ENCODE assay signal across 22 mouse cellular contexts in the genomic region with DNA sequence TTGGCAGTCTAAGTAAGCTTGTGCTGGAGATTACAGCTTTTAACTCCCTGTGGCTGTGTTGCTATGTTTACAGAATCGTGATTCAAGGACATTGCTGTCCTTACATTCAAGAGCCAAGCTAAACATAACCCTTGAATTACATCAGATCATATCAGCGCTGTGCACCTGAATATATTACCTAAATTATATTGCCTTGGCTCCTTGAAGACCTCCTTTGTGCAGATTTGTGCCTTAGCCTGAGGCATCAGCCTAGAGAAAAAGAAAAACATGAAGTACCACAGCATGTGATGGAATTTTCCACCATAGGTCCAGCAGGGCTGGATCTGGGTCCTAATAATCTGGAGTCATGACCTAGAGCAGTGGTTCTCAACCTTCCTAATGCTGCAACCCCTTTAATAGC.
A peak's percentile ranks its signal among the peaks of the same experiment; 100 is the strongest.
DNase-seq lines count a peak whose midpoint lies in the region; ATAC-seq and TF ChIP-seq lines count a peak whose summit lies in the region.
"Had no signal": no experiment of that assay in that cellular context is flagged by ENCODE, and none has a peak within 500 bp of the region (broad histone marks: within the 10 kb centered on the region; RNA-seq: fewer than 3 reads in every experiment).

No protein-coding gene starts in this region.

- no peak overlapping the region for H3K4me3 ChIP-seq in kidney, adult 2 months (ENCODE audit: insufficient read depth, low read depth, low read length)
- no peak overlapping the region for H3K4me3 ChIP-seq in kidney, embryonic 16.5 days (ENCODE audit: low read length)
- H3K4me3 ChIP-seq: embryonic facial prominence, embryonic 13.5 days; embryonic facial prominence, embryonic 15.5 days; erythroblast, embryonic 14.5 days; forebrain, embryonic 10.5 days; forebrain, embryonic 12.5 days had no signal

- peak; percentile 59 for DNase-seq in kidney, adult 2 months
- peak; percentile 42 for DNase-seq in kidney, adult 9 months
- no peak for DNase-seq in kidney, adult 18-20 months
- peak; percentile 7 for DNase-seq in kidney, postnatal 14 days
- no peak for DNase-seq in kidney, postnatal 10 days
- DNase-seq: adrenal gland, adult 2 months; adrenal gland, postnatal 10 days; adrenal gland, postnatal 25 days; cerebellum, adult 11 months; cerebellum, adult 18-20 months; cerebellum, adult 8-10 months; cerebellum, adult 9-11 months; cerebellum, postnatal 14 days; cerebellum, postnatal 36 days; embryo, embryonic 11 days had no signal

- TF ChIP-seq POLR2A in kidney, adult 2 months (IDR thresholded peaks at IDR 0.05; ENCODE audit: low read depth, low read length), result no peak

- ATAC-seq in kidney, embryonic 16.5 days (ENCODE audit: low FRiP score, low TSS enrichment), result no peak
- ATAC-seq: forebrain, embryonic 14.5 days had no signal

- H3K27ac ChIP-seq in kidney, adult 2 months (ENCODE audit: insufficient read depth, low read depth, low read length), result peak overlapping the region; percentile 55; the same call in 1 of the 2 replicates
- H3K27ac ChIP-seq in kidney, embryonic 16.5 days (ENCODE audit: low read length), result no peak overlapping the region
- H3K27ac ChIP-seq: embryonic facial prominence, embryonic 13.5 days; embryonic facial prominence, embryonic 15.5 days; forebrain, embryonic 10.5 days; forebrain, embryonic 12.5 days had no signal

- no peaks in the 10 kb centered on the region for H3K9me3 ChIP-seq in kidney, embryonic 16.5 days (ENCODE audit: low read length)
- H3K9me3 ChIP-seq: embryonic facial prominence, embryonic 13.5 days; embryonic facial prominence, embryonic 15.5 days; forebrain, embryonic 10.5 days; forebrain, embryonic 12.5 days had no signal

- no peak overlapping the region for H3K9ac ChIP-seq in kidney, embryonic 16.5 days (replicated peaks; ENCODE audit: low read length)
- H3K9ac ChIP-seq: embryonic facial prominence, embryonic 13.5 days; embryonic facial prominence, embryonic 15.5 days; forebrain, embryonic 12.5 days had no signal

- 72% methylated on average over 2 of the region's 2 CpGs for WGBS in kidney, adult 2 months
- WGBS in kidney, embryonic 16.5 days, result 51% methylated on average over 2 of the region's 2 CpGs

- H3K27me3 ChIP-seq in kidney, adult 2 months (replicated peaks; ENCODE audit: control insufficient read depth, insufficient read depth, low read length), result no peaks in the 10 kb centered on the region
- H3K27me3 ChIP-seq in kidney, embryonic 16.5 days (ENCODE audit: insufficient read depth, low read length), result no peaks in the 10 kb centered on the region
- H3K27me3 ChIP-seq: embryonic facial prominence, embryonic 13.5 days; embryonic facial prominence, embryonic 15.5 days; forebrain, embryonic 12.5 days had no signal

- no peaks in the 10 kb centered on the region for H3K4me1 ChIP-seq in kidney, adult 2 months (ENCODE audit: control insufficient read depth, insufficient read depth, low read length)
- H3K4me1 ChIP-seq in kidney, embryonic 16.5 days (ENCODE audit: insufficient read depth, low read length), result 0 out of 2 replicates have a peak, but pooled peaks cover 8% of the 10 kb centered on the region
- H3K4me1 ChIP-seq: forebrain, embryonic 10.5 days; forebrain, embryonic 12.5 days had no signal

- H3K4me2 ChIP-seq in kidney, embryonic 16.5 days (replicated peaks; ENCODE audit: low read depth, low read length), result no peak overlapping the region
- H3K4me2 ChIP-seq: embryonic facial prominence, embryonic 13.5 days; embryonic facial prominence, embryonic 15.5 days; forebrain, embryonic 12.5 days had no signal

- no peak for TF ChIP-seq CTCF in kidney, adult 2 months (conservative IDR thresholded peaks at IDR 0.05; ENCODE audit: insufficient read depth, insufficient read length, low read depth, low read length)

- H3K36me3 ChIP-seq in kidney, adult 2 months (ENCODE audit: control insufficient read depth, insufficient read depth, low read length), result no peaks in the 10 kb centered on the region
- no peaks in the 10 kb centered on the region for H3K36me3 ChIP-seq in kidney, embryonic 16.5 days (ENCODE audit: insufficient read depth, low read length)
- H3K36me3 ChIP-seq: embryonic facial prominence, embryonic 13.5 days; embryonic facial prominence, embryonic 15.5 days; forebrain, embryonic 10.5 days; forebrain, embryonic 12.5 days had no signal

Comparison
In these comparisons a context has a peak if more than half of its experiments do, and no peak if none do; other contexts are left out.
1. DNase-seq: peak in kidney, adult 2 months (single experiment), kidney, adult 9 months (single experiment) and kidney, postnatal 14 days (single experiment); none in kidney, adult 18-20 months (single experiment) and kidney, postnatal 10 days (single experiment).